Mouse (Mus musculus) heart, postnatal 25 days (tissue): Measurements from ENCODE around the gene Tcf3. TPM values are rescaled to one million over a fixed set of nuclear protein-coding genes. Genes with fewer than 3 reads are reported as not detected.

Experiments
- DNase-seq: peaks from one replicate; pipeline ENCODE4 v3.0.0; 2022; ENCODE audit warnings: low spot score
- intact Hi-C: fragments of 180-260 bp; cut with DNase I; formaldehyde crosslinking; loops from one replicate; pipeline ENCODE4 v1.15.1; 2025
- total RNA-seq, 2 experiments: library from RNA; stranded (reverse); gene quantifications; 2 replicates each; pipeline ENCODE4 v1.2.3; 2021

The Tcf3 gene
- total RNA-seq: 10 to 100 TPM; 20.3 to 20.9 TPM

DNA sequence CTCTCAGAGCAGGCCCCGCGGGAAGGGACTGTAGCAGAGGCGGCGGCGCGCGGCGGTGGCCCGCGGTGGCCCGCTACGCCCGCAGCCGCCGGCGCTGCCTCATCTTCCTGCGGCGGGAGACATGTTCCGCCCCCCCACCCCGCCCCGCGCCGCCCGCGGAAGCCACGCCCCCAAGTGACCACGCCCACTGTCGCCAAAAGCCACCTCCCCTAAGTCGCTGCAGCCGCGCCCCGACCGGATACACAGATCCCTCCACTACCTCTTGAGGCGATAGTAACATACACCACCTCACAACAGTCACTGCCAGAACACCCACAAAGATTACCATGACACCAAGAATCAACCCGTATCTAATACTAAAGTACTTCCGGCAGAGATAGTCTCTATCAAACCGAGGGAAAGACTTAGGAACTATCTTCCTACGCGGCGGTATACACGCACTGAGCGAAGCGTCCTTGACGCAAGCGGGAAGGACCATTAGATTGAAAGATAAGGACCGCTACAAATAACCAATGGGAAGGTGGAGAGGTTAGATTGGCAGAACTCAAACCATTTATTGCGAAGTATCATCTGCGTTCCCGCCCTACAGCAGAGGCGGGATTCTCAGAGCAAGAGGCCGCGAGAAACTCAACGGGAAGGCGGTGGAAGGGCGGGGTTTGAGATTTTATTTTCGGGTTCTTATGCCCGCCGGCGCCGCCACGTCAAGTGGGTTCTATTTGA, at the start of gene Tcf3:
TSS of gene Tcf3 (minus strand) at position 135 of the 720 bp plus-strand sequence.
- DNase-seq: peak; percentile 95
- intact Hi-C loops: no loop called here

DNA sequence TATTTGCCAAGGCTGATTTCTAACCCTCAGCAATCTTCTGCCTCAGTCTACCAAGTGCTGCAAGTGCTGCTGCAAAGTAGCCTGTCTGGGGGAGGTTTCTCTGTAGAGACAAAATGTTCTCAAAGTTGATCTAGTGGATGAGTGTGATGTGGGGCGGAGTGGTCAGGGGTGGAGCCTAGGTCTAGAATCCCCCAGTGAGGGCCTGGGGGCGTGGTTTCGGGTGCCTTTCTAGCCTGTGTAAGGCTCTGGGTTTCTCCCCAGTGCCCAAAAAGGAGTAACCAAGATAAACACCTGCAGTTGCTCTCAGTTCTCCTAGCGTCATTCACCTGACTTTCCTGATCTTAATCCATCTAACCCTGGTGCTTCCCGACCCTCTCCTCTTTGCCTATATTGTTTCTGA, 47.6 kb upstream of the Tcf3 start:
- intact Hi-C loops: no loop called here
- no peak for DNase-seq

DNA sequence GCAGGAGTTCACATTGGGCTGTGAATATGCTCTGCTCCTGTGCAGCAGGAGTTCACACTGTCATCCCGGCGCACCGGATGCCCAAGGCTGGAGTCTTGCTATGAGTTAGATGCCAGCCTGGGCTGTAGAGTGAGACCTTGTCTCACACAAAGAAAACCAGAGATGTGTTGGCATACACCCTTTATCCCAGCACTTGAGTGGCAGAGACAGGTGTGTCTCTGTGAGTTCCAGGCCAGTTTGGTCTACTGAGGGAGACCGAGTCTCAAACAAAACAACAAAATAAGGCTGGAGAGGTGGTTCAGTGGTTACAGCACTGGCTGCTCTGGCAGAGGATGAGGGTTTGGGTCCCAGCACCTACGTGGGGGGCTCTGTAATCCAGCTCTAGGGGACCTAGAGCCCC, 45.1 kb upstream of the Tcf3 start:
- DNase-seq: no peak
- intact Hi-C loops: no loop called here

DNA sequence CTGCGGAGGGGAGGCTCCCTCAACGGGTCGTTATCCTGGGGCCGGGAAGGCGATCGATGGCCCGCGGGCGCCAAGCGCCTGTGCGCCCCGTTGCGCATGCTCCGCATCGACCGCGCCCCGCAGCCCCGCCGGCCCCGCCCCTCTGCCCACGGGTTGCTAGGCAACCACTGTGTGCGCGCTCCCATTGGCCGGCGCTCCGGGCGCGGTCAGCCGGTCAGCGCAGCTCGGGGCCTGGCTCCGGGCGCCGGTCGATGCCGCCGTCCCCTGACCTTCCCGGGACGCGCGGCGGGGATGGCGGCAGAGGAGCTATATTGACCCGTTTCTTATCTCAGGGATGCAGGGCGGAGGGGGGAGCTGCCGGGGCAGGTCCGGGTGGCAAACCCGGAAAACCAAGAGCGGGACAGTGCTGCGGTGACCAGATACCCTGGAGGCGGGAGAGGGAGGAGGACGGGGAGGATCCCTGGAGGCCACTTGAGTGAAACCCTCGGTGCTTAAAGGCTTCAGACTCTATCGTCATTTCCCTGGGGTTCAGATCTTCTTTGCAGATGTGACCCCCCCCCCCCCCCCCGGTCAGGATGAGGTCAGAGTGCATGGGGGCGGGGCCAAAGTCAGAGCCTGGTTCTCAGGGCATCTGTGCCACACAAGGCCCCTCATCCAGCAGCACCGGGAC, 42.0 kb upstream of the Tcf3 start:
- DNase-seq: peak; percentile 76
- intact Hi-C loops: no loop called here

DNA sequence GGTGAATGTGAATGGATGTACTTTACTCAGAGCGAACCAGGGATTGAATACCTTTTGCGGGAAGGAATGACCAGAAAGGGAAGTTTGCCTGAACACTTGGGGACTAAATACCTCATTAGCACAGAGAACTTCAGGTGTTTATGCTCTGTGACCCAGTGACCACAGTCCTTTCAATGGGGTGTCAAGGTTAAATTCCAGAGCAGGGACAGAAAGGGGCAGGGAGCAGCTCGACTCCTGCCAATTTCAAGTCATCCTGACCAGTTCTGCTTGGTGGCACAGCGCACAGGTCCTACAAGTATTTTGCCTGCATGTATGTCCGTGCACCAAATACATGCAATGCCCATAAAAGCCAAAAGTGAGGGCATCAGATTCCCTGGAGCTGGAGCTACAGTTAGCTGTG, 31.6 kb upstream of the Tcf3 start:
- no peak for DNase-seq
- intact Hi-C loops: no loop called here

DNA sequence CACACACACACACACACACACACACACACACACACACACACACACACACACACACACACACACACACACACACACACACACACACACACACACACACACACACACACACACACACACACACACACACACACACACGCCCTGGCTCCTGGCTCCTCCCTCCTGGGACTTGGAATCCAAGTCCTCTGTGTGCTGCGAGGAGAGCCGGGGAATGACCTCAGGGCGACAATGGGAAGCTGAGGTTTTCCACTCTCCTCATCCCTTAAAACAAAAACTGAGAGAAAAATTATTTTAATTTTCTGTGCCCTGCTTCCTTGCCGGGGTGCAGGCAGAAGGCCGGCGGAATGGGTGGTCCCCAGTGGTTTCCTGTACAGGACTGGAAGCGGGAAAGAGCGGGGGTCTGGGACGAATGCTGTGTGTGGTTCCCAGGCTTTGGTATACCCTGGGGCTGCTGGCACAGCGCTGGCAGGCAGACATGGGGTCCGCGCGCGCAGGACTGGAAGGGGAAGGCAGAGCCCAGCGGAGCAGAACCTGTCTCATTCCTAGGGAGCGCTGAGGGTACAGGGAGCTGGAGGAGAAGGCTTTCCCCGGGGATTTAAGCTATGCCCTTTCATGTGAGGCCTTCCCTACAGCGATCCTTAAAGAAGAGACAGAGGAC, 31.1 kb upstream of the Tcf3 start:
- DNase-seq: no peak
- intact Hi-C loops: no loop called here

DNA sequence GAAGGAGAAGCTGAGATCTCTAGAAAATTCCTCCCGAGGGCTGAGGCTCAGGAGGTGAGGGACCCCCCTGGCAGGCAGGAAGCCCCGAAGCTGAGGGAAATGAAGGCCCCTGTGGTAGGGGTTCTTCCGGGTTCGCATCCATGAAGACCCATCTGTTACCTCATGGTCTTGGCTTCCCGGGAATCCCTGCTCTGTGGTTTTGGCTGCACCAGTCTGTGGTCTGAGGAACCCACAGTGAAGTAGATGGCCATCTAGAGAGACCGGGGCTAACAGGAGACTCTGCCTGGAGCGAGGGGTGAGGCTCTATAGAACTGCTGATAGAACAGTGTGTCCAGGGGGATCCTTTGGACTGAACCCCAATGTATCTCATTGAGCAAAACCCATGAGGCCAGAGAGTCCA, 27.9 kb upstream of the Tcf3 start:
- no peak for DNase-seq
- intact Hi-C loops: no loop called here

DNA sequence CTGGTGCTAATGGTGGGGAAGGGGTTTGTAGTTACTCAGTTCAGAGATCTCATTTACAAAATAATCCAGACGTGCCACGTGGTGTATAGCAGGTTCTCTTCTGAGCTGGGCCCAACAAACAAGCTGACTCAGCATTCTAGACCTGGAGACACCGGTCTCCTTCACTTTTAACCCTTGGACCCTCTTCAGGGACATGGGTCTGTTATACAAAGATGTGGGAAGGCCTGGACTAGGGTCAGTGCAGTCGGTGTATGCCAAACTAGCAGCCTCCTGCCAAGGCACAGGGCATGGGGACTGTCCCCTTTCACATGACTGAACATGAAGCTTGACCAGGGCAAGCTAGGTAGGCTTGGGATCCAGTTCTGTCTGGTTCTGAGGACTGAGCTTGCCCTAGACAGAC, 26.9 kb upstream of the Tcf3 start:
- no peak for DNase-seq
- intact Hi-C loops: no loop called here

DNA sequence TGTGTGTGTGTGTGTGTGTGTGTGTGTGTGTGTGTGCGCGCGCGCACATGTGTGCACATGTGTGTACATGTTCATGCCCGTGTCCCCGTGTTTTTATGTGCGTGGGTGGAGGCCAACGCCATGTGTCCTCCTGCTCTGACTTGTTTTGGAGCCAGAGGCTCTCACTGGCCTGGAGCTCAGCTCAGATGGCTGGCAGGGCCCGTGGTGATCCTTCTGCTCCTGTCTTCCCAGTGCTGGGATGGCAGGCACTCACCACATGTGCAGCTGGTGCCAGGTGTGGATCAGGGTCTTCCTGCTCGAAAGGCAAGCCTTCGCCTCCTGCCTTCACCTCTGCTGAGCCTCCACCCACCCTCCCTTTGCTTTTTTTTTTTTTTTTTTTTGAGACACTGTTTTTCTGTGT, 26.2 kb upstream of the Tcf3 start:
- intact Hi-C loops: no loop called here
- DNase-seq: no peak

DNA sequence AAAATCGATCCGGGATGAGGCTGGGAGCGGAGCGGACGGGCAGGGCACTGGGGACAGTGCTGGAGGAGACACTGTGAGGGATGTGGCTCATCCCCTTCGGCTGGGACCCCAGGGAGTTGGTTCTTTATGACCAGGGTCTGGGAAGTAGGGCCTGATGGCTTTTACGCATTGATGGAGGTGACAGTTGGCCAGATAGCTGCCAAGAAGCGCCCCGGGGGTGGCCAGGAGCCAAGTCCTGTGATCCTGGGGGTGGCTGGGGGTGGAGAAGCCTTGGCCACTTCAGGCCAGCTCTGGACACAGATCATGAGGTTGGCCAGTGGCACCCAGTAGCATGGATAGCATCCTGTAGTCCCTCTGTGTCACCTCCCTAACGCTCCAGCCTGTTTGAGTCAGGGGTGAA, 25.8 kb upstream of the Tcf3 start:
- no peak for DNase-seq
- intact Hi-C loops: no loop called here

DNA sequence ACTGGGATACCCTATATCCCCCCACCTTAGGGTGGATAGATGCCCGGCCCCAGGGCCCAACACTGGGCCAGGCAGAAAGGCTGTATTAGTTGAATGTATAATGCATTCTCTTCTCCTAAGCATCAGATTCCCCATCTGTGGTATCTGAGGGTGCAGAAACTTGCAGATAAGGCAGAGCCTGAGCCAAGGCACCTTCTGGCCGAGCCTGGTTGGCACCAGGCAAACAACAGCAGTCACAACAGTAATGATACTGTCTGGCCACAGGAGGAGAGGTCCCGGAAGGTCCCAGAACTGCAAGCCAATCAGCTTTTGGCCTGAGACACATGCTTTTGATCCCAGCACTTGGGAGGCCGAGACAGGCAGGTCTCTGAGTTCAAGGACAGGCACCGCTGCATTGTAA, 22.2 kb upstream of the Tcf3 start:
- intact Hi-C loops: no loop called here
- DNase-seq: no peak

DNA sequence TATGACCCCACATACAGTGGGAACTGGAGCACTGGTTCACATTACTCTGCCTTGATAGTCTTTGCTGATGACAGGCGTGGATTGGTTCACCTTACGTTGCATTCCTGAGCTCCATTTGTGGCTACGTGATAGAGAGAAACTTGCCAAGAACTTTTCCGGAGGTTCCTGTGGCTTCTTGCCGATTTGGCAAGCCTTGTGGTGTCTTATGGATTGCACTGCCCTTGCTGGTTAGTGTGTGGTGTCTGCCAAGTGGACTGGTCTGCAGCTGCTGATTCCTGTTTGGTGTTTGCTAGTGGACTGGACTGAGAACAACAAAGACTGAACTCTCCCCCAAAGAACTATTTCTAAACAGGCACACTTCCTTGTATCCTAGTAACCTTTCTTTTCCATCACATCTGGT, 21.3 kb upstream of the Tcf3 start:
- intact Hi-C loops: no loop called here
- DNase-seq: no peak

DNA sequence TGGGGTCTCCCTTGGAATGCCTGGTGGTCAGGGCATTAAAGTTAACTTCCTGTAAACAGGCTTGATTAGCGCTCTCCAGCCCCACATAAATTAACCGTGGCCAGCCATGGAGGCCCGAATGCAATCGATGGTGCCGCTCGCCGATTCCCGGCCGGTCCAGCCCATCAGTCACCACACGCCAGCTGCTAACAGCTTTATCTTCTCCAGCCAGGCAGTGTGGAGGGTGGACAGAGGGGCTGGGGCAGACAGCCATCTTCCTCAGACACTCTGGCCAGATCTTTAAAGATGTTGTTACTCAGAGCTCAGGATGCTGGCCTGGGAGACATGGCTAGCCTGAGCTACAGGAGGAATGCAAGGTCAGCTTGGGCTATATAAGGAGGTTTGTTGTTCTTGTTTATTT, 20.2 kb upstream of the Tcf3 start:
- intact Hi-C loops: no loop called here
- DNase-seq: no peak

DNA sequence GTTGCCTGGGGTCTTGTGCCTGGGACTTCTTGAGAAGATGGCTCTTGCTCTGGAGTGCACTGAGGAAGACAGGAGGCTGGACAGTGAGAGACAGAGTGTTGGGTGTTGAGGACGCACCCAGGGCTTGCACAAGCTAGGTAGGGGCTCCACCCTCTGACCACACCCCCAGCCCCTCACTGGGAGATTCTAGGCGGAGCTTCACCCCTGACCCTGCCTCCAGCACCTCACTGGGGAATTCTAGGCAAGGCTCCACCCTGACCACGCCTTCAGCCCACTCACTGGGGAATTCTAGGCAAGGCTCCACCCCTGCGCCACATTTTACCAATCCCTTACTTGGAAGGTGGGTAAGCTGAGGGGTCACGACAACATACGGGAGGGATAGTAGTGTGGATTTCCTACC, 17.2 kb upstream of the Tcf3 start:
- intact Hi-C loops: no loop called here
- no peak for DNase-seq

DNA sequence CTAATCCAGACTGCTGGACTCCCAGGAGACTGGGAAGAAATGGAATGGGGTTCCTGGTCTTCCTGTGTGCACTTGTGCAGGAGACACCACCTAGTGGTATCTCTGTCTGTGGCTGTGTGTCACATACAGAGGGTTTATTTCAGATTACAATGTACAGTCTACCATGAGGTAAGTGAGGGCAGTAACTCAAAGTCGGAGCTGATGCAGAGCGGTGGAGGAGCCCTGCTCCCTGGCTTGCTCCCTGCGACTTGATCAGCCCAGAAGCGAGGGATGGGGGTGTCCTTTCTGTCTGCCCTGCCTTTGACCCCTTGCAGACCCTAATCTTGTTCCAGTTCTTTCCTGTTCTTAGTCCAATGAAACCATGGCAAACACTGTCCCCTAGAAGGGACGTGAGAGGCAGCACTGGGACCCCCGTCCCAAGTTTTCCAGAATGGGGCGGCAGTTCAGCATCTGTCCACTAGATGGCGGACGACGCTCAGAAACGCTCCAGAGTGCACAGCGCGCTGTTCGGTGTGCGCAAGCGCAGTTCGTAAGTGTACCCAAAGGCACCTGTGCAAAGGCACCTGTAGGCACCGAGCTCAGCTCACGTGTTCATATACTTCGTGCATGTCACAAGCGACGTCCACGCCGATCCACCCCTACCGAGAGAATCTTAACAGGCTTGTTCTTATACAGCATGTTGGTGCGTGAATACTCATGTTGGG, 12.6 kb upstream of the Tcf3 start:
- intact Hi-C loops: loop anchor here (1.0 to 5.0 kb wide), 2 partner anchors 63 to 101 kb away; no protein-coding TSS in a partner anchor
- DNase-seq: peak; percentile 27

DNA sequence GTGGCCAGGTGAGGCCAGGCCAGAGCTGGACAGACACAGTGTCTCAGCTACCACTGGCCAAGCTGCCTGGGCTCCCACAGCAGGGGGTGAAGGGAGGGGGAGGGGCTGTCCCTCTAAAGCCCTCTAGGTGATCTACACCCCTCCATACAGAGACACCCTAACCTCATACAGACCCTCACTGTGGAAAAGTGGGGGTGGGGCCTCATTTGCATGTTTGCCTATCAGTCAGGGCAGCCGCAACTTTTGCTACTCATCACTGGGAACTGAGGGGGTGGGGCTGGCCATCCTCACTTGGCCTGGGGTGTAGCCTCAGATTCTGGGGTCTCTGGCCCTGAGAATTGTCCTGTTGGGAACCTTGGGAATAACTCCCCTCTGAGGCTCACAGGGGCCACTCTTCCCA, 11.6 kb upstream of the Tcf3 start:
- DNase-seq: no peak
- intact Hi-C loops: loop anchor here (5.0 kb wide), 1 partner anchor 102 kb away; no protein-coding TSS in a partner anchor

DNA sequence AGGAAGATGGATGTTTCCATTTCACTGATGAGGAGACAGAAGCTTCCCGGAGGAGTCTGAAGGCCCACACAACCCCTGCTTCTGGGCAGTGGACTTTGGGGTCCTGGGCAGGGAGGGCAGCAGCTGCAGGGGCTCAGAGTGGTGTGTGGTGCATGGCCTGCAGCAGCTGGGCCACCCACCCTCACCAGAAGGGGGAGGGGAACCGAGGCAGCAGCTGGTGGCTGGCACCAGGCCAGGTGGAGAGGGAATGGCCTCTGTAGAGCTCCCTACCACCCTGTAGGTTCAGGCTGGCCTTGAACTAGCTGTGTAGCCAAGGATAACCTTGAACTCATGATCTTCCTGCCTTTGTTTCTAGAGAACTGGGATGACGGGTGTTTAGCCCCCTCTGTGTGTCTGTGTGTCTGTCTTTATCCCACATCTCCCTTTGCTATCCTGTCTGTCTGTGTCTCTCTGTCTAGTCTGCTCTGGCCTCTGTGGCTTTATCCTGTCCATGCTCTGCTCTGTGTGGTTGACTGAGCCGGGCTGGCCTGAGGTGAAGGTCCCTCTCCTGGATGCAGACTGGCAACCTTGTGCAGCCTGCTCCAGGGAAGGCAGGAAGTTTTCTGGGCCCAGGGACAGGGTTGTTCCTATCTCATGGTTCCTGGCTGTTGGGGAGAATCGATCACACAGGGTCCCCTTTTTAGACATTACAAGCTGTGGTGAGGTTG, 11.0 kb upstream of the Tcf3 start:
- DNase-seq: no peak
- intact Hi-C loops: loop anchor here (5.0 kb wide), 1 partner anchor 103 kb away; no protein-coding TSS in a partner anchor

DNA sequence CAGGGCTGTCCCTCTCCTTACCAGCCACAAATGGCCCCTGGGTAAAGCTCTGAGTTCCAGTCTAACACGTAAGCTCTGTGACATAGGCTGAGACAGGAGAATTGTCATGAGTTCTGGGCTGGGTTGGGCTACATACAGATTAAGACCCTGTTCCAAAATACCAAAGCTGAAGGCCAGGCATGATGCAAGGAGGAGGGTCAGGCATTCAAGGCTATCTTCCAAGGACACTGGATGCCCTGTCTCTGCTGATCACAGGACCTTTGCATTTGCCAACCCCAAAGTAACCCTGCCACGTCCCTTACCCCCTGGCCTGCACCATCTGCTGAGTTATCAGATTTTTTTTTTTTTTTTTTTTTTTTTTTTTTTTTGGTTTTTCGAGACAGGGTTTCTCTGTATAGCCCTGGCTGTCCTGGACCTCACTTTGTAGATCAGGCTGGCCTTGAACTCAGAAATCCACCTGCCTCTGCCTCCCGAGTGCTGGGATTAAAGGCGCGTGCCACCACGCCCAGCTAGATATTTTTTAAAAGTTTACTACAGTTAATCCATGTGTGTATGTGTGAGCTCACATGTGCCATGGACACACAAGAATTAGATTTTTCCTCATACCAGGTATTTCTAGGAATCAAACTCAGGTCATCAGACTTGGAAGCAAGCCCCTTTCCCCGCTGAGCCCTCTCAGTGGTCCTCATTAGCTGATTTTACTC, 10.3 kb upstream of the Tcf3 start:
- intact Hi-C loops: no loop called here
- no peak for DNase-seq

DNA sequence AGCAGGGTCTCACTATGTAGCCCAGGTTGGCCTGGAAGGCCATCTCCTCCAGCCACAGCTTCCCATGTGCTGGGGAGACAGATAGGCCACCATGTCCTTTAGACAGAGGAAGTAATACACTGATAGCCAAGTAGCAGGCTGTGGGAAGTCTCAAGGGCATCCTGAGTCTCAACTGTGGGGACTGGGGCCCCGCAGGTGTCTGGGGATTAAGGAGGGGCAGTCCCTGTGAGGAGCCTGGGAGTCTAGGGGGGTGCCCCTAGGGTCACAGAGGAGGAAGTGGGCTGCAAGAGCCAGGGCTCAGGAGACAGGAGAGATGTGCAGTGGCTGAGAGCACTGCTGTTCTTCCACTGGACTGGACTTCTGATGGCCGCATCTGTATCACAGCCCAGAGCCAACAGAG, 9.5 kb upstream of the Tcf3 start:
- intact Hi-C loops: no loop called here
- no peak for DNase-seq
